Mouse (Mus musculus): ENCODE results near the gene Diras1. TPM values are rescaled to one million over a fixed set of nuclear protein-coding genes. Genes with fewer than 3 reads are reported as not detected.

Gene Diras1
- polyA plus RNA-seq, 1 experiment = not detected

GRCm38 (mm10) chr10:81036251-81036650 lies 10.8 kb upstream of the Diras1 start:
- no peak for TF ChIP-seq POLR2A (IDR thresholded peaks at IDR 0.05; ENCODE audit: borderline replicate concordance, extremely low read depth, low read depth, low read length)
- no peak for TF ChIP-seq CTCF (IDR thresholded peaks at IDR 0.05; ENCODE audit: insufficient read depth, low read length)
- 74% methylated on average over 7 of the region's 7 CpGs for WGBS
- DNase-seq = no peak
- Histone ChIP-seq H3K4me1 (ENCODE audit: control insufficient read depth, insufficient read depth, low read length) (no peaks in the 10 kb centered on the region), H3K4me3 (replicated peaks; ENCODE audit: extremely low read depth, low read depth, low read length) (no peak overlapping the region)

GRCm38 (mm10) chr10:81033586-81033985 lies 8.1 kb upstream of the Diras1 start:
- TF ChIP-seq POLR2A (IDR thresholded peaks at IDR 0.05; ENCODE audit: borderline replicate concordance, extremely low read depth, low read depth, low read length) = no peak
- no peak for TF ChIP-seq CTCF (IDR thresholded peaks at IDR 0.05; ENCODE audit: insufficient read depth, low read length)
- Histone ChIP-seq H3K4me1 (ENCODE audit: control insufficient read depth, insufficient read depth, low read length) (no peaks in the 10 kb centered on the region), H3K4me3 (replicated peaks; ENCODE audit: extremely low read depth, low read depth, low read length) (no peak overlapping the region)
- DNase-seq = no peak
- 82% methylated on average over 10 of the region's 10 CpGs for WGBS

- Histone ChIP-seq H3K4me3 (replicated peaks; ENCODE audit: extremely low read depth, low read depth, low read length) (no peak overlapping the region), H3K4me1 (ENCODE audit: control insufficient read depth, insufficient read depth, low read length) (no peaks in the 10 kb centered on the region)
- no peak for DNase-seq
- TF ChIP-seq POLR2A (IDR thresholded peaks at IDR 0.05; ENCODE audit: borderline replicate concordance, extremely low read depth, low read depth, low read length) (no peak), CTCF (IDR thresholded peaks at IDR 0.05; ENCODE audit: insufficient read depth, low read length) (no peak)
- WGBS = 63% methylated on average over 10 of the region's 10 CpGs
Observed at GRCm38 (mm10) chr10:81029031-81029430, 3.6 kb upstream of the Diras1 start.

- H3K4me3 ChIP-seq (replicated peaks; ENCODE audit: extremely low read depth, low read depth, low read length) = no peak overlapping the region
- TF ChIP-seq POLR2A (IDR thresholded peaks at IDR 0.05; ENCODE audit: borderline replicate concordance, extremely low read depth, low read depth, low read length) = no peak
- TF ChIP-seq CTCF (IDR thresholded peaks at IDR 0.05; ENCODE audit: insufficient read depth, low read length) = no peak
- DNase-seq = no peak
- no peaks in the 10 kb centered on the region for H3K4me1 ChIP-seq (ENCODE audit: control insufficient read depth, insufficient read depth, low read length)
Observed at GRCm38 (mm10) chr10:81028219-81028618, 2.8 kb upstream of the Diras1 start.

GRCm38 (mm10) chr10:81027331-81027730 lies 1.9 kb upstream of the Diras1 start:
- 53% methylated on average over 4 of the region's 4 CpGs for WGBS
- TF ChIP-seq CTCF (IDR thresholded peaks at IDR 0.05; ENCODE audit: insufficient read depth, low read length) (no peak), POLR2A (IDR thresholded peaks at IDR 0.05; ENCODE audit: borderline replicate concordance, extremely low read depth, low read depth, low read length) (no peak)
- H3K4me1 ChIP-seq (ENCODE audit: control insufficient read depth, insufficient read depth, low read length) = no peaks in the 10 kb centered on the region
- H3K4me3 ChIP-seq (replicated peaks; ENCODE audit: extremely low read depth, low read depth, low read length) = no peak overlapping the region
- DNase-seq = no peak

GRCm38 (mm10) chr10:81026857-81027256 lies 1.4 kb upstream of the Diras1 start:
- Histone ChIP-seq H3K4me1 (ENCODE audit: control insufficient read depth, insufficient read depth, low read length) (no peaks in the 10 kb centered on the region), H3K4me3 (replicated peaks; ENCODE audit: extremely low read depth, low read depth, low read length) (no peak overlapping the region)
- TF ChIP-seq CTCF (IDR thresholded peaks at IDR 0.05; ENCODE audit: insufficient read depth, low read length) (no peak), POLR2A (IDR thresholded peaks at IDR 0.05; ENCODE audit: borderline replicate concordance, extremely low read depth, low read depth, low read length) (no peak)
- 93% methylated on average over 5 of the region's 5 CpGs for WGBS
- DNase-seq = no peak

- no peak for DNase-seq
- Histone ChIP-seq H3K4me3 (replicated peaks; ENCODE audit: extremely low read depth, low read depth, low read length) (no peak overlapping the region), H3K4me1 (ENCODE audit: control insufficient read depth, insufficient read depth, low read length) (no peaks in the 10 kb centered on the region)
- no peak for TF ChIP-seq POLR2A (IDR thresholded peaks at IDR 0.05; ENCODE audit: borderline replicate concordance, extremely low read depth, low read depth, low read length)
- TF ChIP-seq CTCF (IDR thresholded peaks at IDR 0.05; ENCODE audit: insufficient read depth, low read length) = no peak
- whole genome bisulfite sequencing = 2% methylated on average over 42 of the region's 43 CpGs
Observed at GRCm38 (mm10) chr10:81025047-81025621, 328 bp downstream of the Diras1 start.

GRCm38 (mm10) chr10:81024346-81024937 lies 1.0 kb downstream of the Diras1 start:
- Histone ChIP-seq H3K4me1 (ENCODE audit: control insufficient read depth, insufficient read depth, low read length) (no peaks in the 10 kb centered on the region), H3K4me3 (replicated peaks; ENCODE audit: extremely low read depth, low read depth, low read length) (no peak overlapping the region)
- no peak for TF ChIP-seq CTCF (IDR thresholded peaks at IDR 0.05; ENCODE audit: insufficient read depth, low read length)
- TF ChIP-seq POLR2A (IDR thresholded peaks at IDR 0.05; ENCODE audit: borderline replicate concordance, extremely low read depth, low read depth, low read length) = no peak
- 64% methylated on average over 5 of the region's 5 CpGs for WGBS
- no peak for DNase-seq

- TF ChIP-seq CTCF (IDR thresholded peaks at IDR 0.05; ENCODE audit: insufficient read depth, low read length) = 0 out of 2 replicates have a peak, but pooled peaks have one; percentile 8
- TF ChIP-seq POLR2A (IDR thresholded peaks at IDR 0.05; ENCODE audit: borderline replicate concordance, extremely low read depth, low read depth, low read length) = no peak
- Histone ChIP-seq H3K4me1 (ENCODE audit: control insufficient read depth, insufficient read depth, low read length) (no peaks in the 10 kb centered on the region), H3K4me3 (replicated peaks; ENCODE audit: extremely low read depth, low read depth, low read length) (no peak overlapping the region)
- DNase-seq = no peak
- 63% methylated on average over 8 of the region's 8 CpGs for WGBS
Observed at GRCm38 (mm10) chr10:81022744-81023143, 2.7 kb downstream of the Diras1 start.

GRCm38 (mm10) chr10:81021547-81022110 lies 3.8 kb downstream of the Diras1 start:
- WGBS = 9% methylated on average over 26 of the region's 26 CpGs
- DNase-seq = no peak
- Histone ChIP-seq H3K4me1 (ENCODE audit: control insufficient read depth, insufficient read depth, low read length) (no peaks in the 10 kb centered on the region), H3K4me3 (replicated peaks; ENCODE audit: extremely low read depth, low read depth, low read length) (no peak overlapping the region)
- TF ChIP-seq POLR2A (IDR thresholded peaks at IDR 0.05; ENCODE audit: borderline replicate concordance, extremely low read depth, low read depth, low read length) (no peak), CTCF (IDR thresholded peaks at IDR 0.05; ENCODE audit: insufficient read depth, low read length) (no peak)

Measured in lung, adult 2 months (tissue).